Mouse (Mus musculus) brain, adult 10 weeks (tissue): ENCODE results near the gene Kctd12. TPM values are rescaled to one million over a fixed set of nuclear protein-coding genes. Genes with fewer than 3 reads are reported as not detected.

Experiments used
- polyA plus RNA-seq: library from polyadenylated mRNA; stranded (reverse); fragments of 350-450 nt; fragmentation: Illumina TruSeq; extraction: RNeasy Lipid Tissue Mini Kit (QIAGEN cat#74804); gene quantifications from one replicate; pipeline ENCODE4 v1.2.3, GENCODE M21; 2015; ENCODE audit warnings: low read depth, low replicate concordance

The Kctd12 gene
- 35.2 TPM for polyA plus RNA-seq

GRCm38 (mm10) chr14:102982627-102983540, at the start of gene Kctd12:
Gene Kctd12 (minus strand): TSS chr14:102982637.

Other genes with a start within 250 kb of the Kctd12 start
- gene Acod1, start 64.3 kb upstream of the Kctd12 start, polyA plus RNA-seq: not detected
- 16.8 TPM for gene Cln5, start 87.6 kb upstream of the Kctd12 start, polyA plus RNA-seq
- 99.6 TPM for gene Fbxl3, start 116.9 kb upstream of the Kctd12 start, polyA plus RNA-seq